Mouse (Mus musculus) kidney, adult 2 months (tissue): ENCODE results near the gene Cdc7. TPM values are rescaled to one million over a fixed set of nuclear protein-coding genes. Genes with fewer than 3 reads are reported as not detected.
A peak's percentile ranks its signal among the peaks of the same experiment; 100 is the strongest.

ENCODE experiments used
- DNase-seq: peaks from one replicate; pipeline ENCODE4 v3.0.0; 2021
- H3K27ac ChIP-seq: fragments of 200-500 bp; 2 replicates; pipeline ENCODE4 v1.5.1; 2012; ENCODE audit warnings: low read depth, low read length, control low read depth, inconsistent platforms; ENCODE audit not compliant: insufficient read depth
- H3K27me3 ChIP-seq: fragments of 200-500 bp; replicated peaks from 2 replicates; pipeline ENCODE4 v1.6.1; 2012; ENCODE audit warnings: mild to moderate bottlenecking, moderate library complexity, low read length, inconsistent platforms; ENCODE audit not compliant: control insufficient read depth, insufficient read depth
- H3K36me3 ChIP-seq: fragments of 200-500 bp; 2 replicates; pipeline ENCODE4 v1.6.1; 2012; ENCODE audit warnings: mild to moderate bottlenecking, moderate library complexity, low read length, inconsistent platforms; ENCODE audit not compliant: control insufficient read depth, insufficient read depth
- H3K4me1 ChIP-seq: fragments of 200-500 bp; 2 replicates; pipeline ENCODE4 v1.6.1; 2011; ENCODE audit warnings: low read length; ENCODE audit not compliant: control insufficient read depth, insufficient read depth
- H3K4me3 ChIP-seq: fragments of 200-500 bp; 2 replicates; pipeline ENCODE4 v1.5.1; 2011; ENCODE audit warnings: mild to moderate bottlenecking, low read depth, low read length, control low read depth; ENCODE audit not compliant: insufficient read depth
- CTCF ChIP-seq: fragments of 200-500 bp; conservative IDR thresholded peaks from 2 replicates; pipeline ENCODE4 v1.5.1; 2011; ENCODE audit warnings: low read depth, mild to moderate bottlenecking, control low read depth, low read length, moderate library complexity, mixed read lengths; ENCODE audit not compliant: insufficient read depth, insufficient read length
- POLR2A ChIP-seq: fragments of 200-500 bp; IDR thresholded peaks from one replicate; pipeline ENCODE4 v1.6.1; 2011; ENCODE audit warnings: low read depth, low read length, control low read depth
- WGBS: fragments of 180-500 bp; shearing (Covaris S2); methylation state at CpG from one replicate; pipeline ENCODE4 v1.1.7; 2018; 5-methylcytosine and 5-hydroxymethylcytosine counted together
- polyA plus RNA-seq: library from polyadenylated mRNA; depleted of rRNA; stranded (reverse); fragments of >200 nt; gene quantifications from 2 replicates; pipeline ENCODE4 v1.2.3, GENCODE M21; 2012

The Cdc7 gene
- polyA plus RNA-seq, 1 experiment: 1.2 TPM

DNA sequence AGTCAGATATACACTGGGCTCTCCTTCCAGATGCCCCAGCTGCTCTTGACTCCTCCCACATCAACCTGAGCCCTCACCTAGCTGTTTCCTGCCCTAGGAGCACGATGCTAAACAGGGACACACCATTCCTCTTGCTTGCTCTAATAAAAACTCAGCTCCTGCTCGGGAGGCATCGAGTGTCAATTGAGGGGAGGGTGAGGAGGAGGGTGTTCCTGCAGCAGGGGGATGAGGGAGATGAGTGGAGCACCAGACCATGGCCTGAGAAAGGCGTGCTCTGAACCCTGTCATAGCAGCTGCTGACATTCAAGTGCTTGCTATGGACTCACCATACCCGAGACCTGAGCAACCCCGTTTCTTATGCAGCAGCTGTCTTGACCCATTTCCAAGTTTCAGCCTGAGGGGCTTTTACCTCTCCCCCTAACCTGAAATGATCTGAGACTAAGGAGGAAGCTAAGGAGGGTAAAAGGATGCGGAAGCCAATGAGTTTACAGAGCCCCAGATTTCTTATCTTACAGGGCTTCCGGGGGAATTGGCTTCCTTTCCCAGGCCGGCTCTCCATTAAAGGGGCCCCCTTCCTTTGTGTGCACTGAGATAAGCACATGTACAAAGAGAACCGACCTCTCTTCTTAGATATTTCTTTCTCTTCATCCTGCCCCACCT lies 51.4 kb downstream of the Cdc7 start:
- no peak for DNase-seq

DNA sequence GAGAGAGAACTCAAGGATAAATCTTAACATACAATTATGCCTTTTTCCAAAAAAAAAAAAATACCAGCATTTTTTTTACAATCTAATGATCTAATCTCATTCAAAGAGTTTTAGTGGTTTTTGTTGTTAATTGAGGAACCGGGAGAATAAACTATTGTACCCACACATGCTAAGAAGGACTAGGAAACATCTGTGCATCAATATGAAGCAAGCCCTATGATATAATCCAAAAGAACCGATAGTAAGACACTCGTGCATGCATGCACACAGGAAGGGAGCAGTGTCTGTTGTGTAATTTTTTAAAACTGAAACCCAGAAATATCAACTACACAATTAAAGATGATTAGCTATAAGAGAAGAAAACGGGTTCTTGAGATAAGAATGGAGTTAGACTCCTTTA lies 52.4 kb downstream of the Cdc7 start:
- 81% methylated on average over 4 of the region's 4 CpGs for WGBS
- Histone ChIP-seq H3K27me3 (no peaks in the 10 kb centered on the region), H3K4me1 (peaks cover 10% of the 10 kb centered on the region; the same call in 1 of the 2 replicates), H3K4me3 (no peak overlapping the region), H3K36me3 (no peaks in the 10 kb centered on the region), H3K27ac (no peak overlapping the region)
- no peak for TF ChIP-seq POLR2A
- TF ChIP-seq CTCF: no peak
- DNase-seq: no peak

More for the DNA sequence above, 51.4 kb downstream of the Cdc7 start:
- no peak for TF ChIP-seq CTCF
- no peak for TF ChIP-seq POLR2A
- no peak overlapping the region for H3K4me3 ChIP-seq
- no peak overlapping the region for H3K27ac ChIP-seq
- H3K4me1 ChIP-seq: peaks cover 6% of the 10 kb centered on the region; the same call in 1 of the 2 replicates
- no peaks in the 10 kb centered on the region for H3K27me3 ChIP-seq
- WGBS: 33% methylated on average over 10 of the region's 10 CpGs
- no peaks in the 10 kb centered on the region for H3K36me3 ChIP-seq

DNA sequence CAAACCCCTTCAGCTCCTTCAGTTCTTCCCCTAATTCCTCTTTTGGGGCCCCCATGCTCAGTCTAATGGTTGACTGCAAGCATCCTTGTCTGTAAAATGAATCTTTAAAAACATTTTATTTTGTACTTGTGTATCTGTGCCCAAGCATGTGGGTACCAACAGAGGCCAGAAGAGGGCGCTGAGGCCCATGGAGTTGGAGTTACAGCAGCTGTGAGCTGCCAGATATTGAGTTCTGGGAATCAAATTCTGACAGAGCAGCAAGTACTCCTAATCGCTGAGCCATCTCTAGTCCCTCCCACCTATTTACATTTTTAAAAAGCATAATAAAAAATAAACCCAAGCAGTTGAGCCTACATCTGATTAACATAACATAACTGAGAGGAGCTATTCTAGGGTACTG lies 53.4 kb downstream of the Cdc7 start:
- H3K27me3 ChIP-seq: no peaks in the 10 kb centered on the region
- 68% methylated on average over 2 of the region's 2 CpGs for WGBS
- H3K4me3 ChIP-seq: no peak overlapping the region
- DNase-seq: no peak
- no peaks in the 10 kb centered on the region for H3K36me3 ChIP-seq
- TF ChIP-seq CTCF: peak; percentile 53
- TF ChIP-seq POLR2A: no peak
- no peak overlapping the region for H3K27ac ChIP-seq
- peaks cover 10% of the 10 kb centered on the region; the same call in 1 of the 2 replicates for H3K4me1 ChIP-seq

DNA sequence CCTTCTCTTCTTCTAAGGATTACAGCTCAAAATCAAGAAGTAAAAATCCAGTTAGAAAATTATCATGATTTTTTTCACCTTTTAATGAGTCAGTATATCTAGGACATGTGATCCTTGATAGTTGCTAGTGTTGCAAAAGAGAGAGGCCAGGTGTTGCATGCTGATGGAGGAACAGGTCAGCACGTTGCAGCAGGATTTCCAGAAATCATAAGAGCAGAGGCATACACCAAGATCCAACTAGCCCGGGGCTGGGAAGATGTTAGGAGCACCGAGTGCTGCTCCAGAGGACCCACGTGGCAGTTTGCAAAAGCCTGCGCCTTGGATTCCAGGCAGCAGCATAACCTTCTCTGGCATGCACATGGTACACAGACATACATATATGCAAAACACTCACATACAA lies 54.9 kb downstream of the Cdc7 start:
- DNase-seq: no peak
- Histone ChIP-seq H3K27me3 (no peaks in the 10 kb centered on the region), H3K36me3 (no peaks in the 10 kb centered on the region), H3K27ac (no peak overlapping the region), H3K4me1 (peaks cover 10% of the 10 kb centered on the region; the same call in 1 of the 2 replicates), H3K4me3 (no peak overlapping the region)
- 85% methylated on average over 5 of the region's 5 CpGs for WGBS
- TF ChIP-seq POLR2A: no peak

DNA sequence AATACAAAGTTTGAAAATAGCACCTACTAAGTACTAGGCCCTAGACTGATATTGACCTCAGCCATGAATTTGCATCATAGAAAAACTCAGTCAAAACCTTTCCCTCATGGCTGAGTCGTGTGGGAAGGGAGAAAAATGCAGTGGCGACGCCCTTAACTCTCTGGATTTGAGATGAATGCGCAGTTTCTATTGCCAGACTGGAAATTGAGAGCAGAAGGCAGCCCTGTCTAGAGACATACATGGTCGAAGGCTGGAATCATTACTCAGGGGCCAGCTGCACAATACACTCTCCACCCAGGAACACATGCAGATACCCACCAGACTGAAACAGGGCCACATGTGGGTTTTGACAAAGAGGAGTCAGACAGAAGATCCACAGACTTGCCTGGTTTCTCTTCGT lies 55.8 kb downstream of the Cdc7 start:
- no peak for TF ChIP-seq CTCF
- no peak for TF ChIP-seq POLR2A
- no peak for DNase-seq
- H3K27me3 ChIP-seq: no peaks in the 10 kb centered on the region
- no peak overlapping the region for H3K4me3 ChIP-seq
- no peak overlapping the region for H3K27ac ChIP-seq
- peaks cover 10% of the 10 kb centered on the region; the same call in 1 of the 2 replicates for H3K4me1 ChIP-seq
- H3K36me3 ChIP-seq: no peaks in the 10 kb centered on the region
- 69% methylated on average over 6 of the region's 6 CpGs for WGBS

DNA sequence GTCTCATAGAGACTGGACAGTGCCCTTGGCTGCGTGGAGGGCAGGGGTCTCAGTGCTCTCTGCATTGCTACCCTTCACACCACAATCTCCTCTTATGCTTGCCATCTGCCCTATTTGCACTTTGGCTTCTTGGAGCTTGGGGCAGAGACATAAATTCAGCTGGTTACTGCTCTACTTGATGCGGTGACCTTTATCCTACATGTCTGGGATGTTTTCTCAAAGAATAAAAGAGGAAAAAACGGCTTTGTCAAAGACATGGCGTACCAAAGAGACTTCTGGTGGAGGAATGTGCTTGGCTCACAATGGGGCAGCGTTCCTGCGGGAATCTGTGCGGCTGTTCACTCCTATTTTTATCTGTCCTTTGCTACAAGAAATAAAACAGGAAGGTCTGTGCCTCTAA lies 56.2 kb downstream of the Cdc7 start:
- no peak overlapping the region; the same call in 1 of the 2 replicates for H3K27ac ChIP-seq
- TF ChIP-seq POLR2A (no peak), CTCF (no peak)
- peak; percentile 57 for DNase-seq
- 37% methylated on average over 7 of the region's 7 CpGs for WGBS
- H3K4me3 ChIP-seq: no peak overlapping the region
- peaks cover 10% of the 10 kb centered on the region; the same call in 1 of the 2 replicates for H3K4me1 ChIP-seq
- H3K36me3 ChIP-seq: no peaks in the 10 kb centered on the region
- H3K27me3 ChIP-seq: no peaks in the 10 kb centered on the region

DNA sequence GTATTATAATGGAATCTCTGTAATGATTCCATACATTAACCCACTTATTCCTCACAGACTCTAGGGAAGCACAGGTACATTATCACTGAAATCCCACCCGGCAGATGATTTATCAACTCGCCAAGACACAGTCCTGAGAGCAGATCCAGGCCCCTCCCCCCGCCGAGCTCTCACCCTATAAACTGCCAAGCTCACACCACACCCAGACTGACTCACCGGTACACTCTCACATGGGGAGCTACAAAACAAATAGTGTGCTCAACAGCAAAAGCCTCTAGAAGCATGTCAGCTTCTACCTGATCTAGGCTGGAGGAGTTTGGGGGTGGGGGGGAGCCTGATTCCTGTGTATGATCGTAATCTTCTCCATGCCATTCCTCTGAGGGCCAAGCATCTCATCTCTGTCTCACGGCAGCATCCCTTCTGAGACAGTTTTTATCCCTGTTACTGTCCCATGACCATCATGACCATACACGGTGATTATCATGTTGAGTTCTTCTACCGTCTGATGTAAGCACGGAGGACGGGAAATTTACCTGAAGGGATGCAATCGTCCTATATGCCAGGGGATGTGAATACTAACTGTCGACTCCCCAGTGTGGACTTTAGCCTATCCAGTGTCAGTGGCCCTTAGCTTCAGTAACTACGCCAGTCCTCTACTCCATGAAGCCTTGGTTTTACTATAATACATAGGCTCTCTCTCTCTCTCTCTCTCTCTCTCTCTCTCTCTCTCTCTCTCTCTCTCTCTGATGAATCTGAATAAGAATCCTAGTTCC lies 57.4 kb downstream of the Cdc7 start:
- H3K4me1 ChIP-seq: peaks cover 10% of the 10 kb centered on the region; the same call in 1 of the 2 replicates
- no peak overlapping the region for H3K4me3 ChIP-seq
- no peak overlapping the region for H3K27ac ChIP-seq
- no peaks in the 10 kb centered on the region for H3K27me3 ChIP-seq
- no peaks in the 10 kb centered on the region for H3K36me3 ChIP-seq
- TF ChIP-seq POLR2A: no peak
- no peak for TF ChIP-seq CTCF
- DNase-seq: no peak
- WGBS: 88% methylated on average over 14 of the region's 14 CpGs
